Mouse (Mus musculus): ENCODE data around the gene Olfr806. TPM values are rescaled to one million over a fixed set of nuclear protein-coding genes. Genes with fewer than 3 reads are reported as not detected.

The Olfr806 gene
- not detected in 2 replicates for polyA plus RNA-seq (2012; rRNA removed; ENCODE audit: low replicate concordance)

GRCm38 (mm10) chr10:129741821-129742220 lies at the start of gene Olfr806:
TSS of gene Olfr806 (minus strand) at chr10:129741921.

GRCm38 (mm10) chr10:129774338-129774737 lies 32.6 kb upstream of the Olfr806 start, which contains the start of gene Olfr809:
TSS of gene Olfr809 (plus strand) at chr10:129774638.

GRCm38 (mm10) chr10:129765182-129765581 lies 23.5 kb upstream of the Olfr806 start, which contains the start of gene Olfr808:
TSS of gene Olfr808 (plus strand) at chr10:129765482.

GRCm38 (mm10) chr10:129757693-129758092 lies 16.0 kb upstream of the Olfr806 start, which contains the start of gene Olfr807:
TSS of gene Olfr807 (minus strand) at chr10:129757793.

DNA sequence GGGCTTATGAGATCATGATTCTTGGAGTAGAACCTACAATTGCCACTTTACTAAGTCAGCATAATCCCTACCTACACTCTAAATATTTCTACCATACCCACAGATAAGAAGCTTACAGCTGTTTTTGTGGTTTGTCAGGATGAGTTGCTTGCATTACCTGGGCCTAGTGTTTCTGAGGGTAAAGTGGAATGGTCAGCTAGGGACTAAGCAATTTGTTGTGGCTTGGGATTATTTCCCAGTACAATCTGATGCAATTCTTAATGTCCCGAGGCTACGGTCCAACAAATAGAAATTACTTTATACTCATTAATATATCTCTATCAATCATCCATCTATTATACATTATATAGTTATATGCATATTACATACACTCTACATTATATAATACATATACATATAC lies 12.4 kb downstream of the Olfr806 start, which contains the start of gene Olfr805:
Olfr805 (minus strand) TSS at position 101 of the 400 bp plus-strand sequence.

GRCm38 (mm10) chr10:129702910-129703309 lies 38.8 kb downstream of the Olfr806 start, which contains the start of gene Olfr804:
TSS of gene Olfr804 (plus strand) at chr10:129703210.

DNA sequence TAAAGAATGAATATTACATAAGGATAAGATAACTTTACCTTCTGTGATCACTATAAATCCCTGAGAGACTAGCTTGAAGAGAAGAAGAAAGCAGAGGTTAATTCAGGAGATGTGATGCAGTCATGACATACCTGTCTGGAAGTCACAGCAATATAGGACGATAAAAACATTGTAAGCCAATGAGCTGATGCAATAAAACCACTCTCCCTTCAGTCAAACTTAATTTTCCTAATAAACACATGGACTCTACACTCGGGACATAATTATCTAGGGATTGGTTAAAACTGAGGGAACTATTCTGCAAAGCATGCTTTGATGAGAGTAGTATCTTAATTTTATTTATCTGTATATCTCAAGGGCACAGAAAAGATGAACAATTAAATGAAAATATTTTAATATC lies 47.5 kb downstream of the Olfr806 start, which contains the start of gene Olfr803:
Olfr803 (minus strand) TSS at position 101 of the 400 bp plus-strand sequence.

GRCm38 (mm10) chr10:129688069-129688468 lies 53.7 kb downstream of the Olfr806 start, which contains the start of gene Olfr802:
TSS of gene Olfr802 (minus strand) at chr10:129688169.

Other genes with a start within 250 kb of the Olfr806 start
- not detected in 2 replicates for gene Olfr790, start 243.4 kb downstream of the Olfr806 start, polyA plus RNA-seq (2012; rRNA removed; ENCODE audit: low replicate concordance)
- gene Olfr791, start 220.1 kb downstream of the Olfr806 start, polyA plus RNA-seq (2012; rRNA removed; ENCODE audit: low replicate concordance) = not detected in 2 replicates
- gene Olfr792, start 202.8 kb downstream of the Olfr806 start, polyA plus RNA-seq (2012; rRNA removed; ENCODE audit: low replicate concordance) = not detected in 2 replicates
- not detected in 2 replicates for gene Olfr794, start 174.3 kb downstream of the Olfr806 start, polyA plus RNA-seq (2012; rRNA removed; ENCODE audit: low replicate concordance)
- gene Olfr796, start 129.4 kb downstream of the Olfr806 start, polyA plus RNA-seq (2012; rRNA removed; ENCODE audit: low replicate concordance) = not detected in 2 replicates
- gene Olfr798, start 114.0 kb downstream of the Olfr806 start, polyA plus RNA-seq (2012; rRNA removed; ENCODE audit: low replicate concordance) = not detected in 2 replicates
- gene Olfr799, start 104.4 kb downstream of the Olfr806 start, polyA plus RNA-seq (2012; rRNA removed; ENCODE audit: low replicate concordance) = not detected in 2 replicates
- gene Olfr800, start 84.2 kb downstream of the Olfr806 start, polyA plus RNA-seq (2012; rRNA removed; ENCODE audit: low replicate concordance) = not detected in 2 replicates
- not detected in 2 replicates for gene Olfr801, start 68.1 kb downstream of the Olfr806 start, polyA plus RNA-seq (2012; rRNA removed; ENCODE audit: low replicate concordance)
- gene Olfr802, start 53.8 kb downstream of the Olfr806 start, polyA plus RNA-seq (2012; rRNA removed; ENCODE audit: low replicate concordance) = not detected in 2 replicates
- gene Olfr803, start 47.6 kb downstream of the Olfr806 start, polyA plus RNA-seq (2012; rRNA removed; ENCODE audit: low replicate concordance) = not detected in 2 replicates
- gene Olfr804, start 38.7 kb downstream of the Olfr806 start, polyA plus RNA-seq (2012; rRNA removed; ENCODE audit: low replicate concordance) = not detected in 2 replicates
- gene Olfr805, start 12.5 kb downstream of the Olfr806 start, polyA plus RNA-seq (2012; rRNA removed; ENCODE audit: low replicate concordance) = not detected in 2 replicates
- gene Olfr807, start 15.9 kb upstream of the Olfr806 start, polyA plus RNA-seq (2012; rRNA removed; ENCODE audit: low replicate concordance) = not detected in 2 replicates
- not detected in 2 replicates for gene Olfr808, start 23.6 kb upstream of the Olfr806 start, polyA plus RNA-seq (2012; rRNA removed; ENCODE audit: low replicate concordance)
- not detected in 2 replicates for gene Olfr809, start 32.7 kb upstream of the Olfr806 start, polyA plus RNA-seq (2012; rRNA removed; ENCODE audit: low replicate concordance)
- not detected in 2 replicates for gene Olfr810, start 53.0 kb upstream of the Olfr806 start, polyA plus RNA-seq (2012; rRNA removed; ENCODE audit: low replicate concordance)
- gene Olfr811, start 62.5 kb upstream of the Olfr806 start, polyA plus RNA-seq (2012; rRNA removed; ENCODE audit: low replicate concordance) = not detected in 2 replicates
- not detected in 2 replicates for gene Olfr812, start 104.2 kb upstream of the Olfr806 start, polyA plus RNA-seq (2012; rRNA removed; ENCODE audit: low replicate concordance)
- not detected in 2 replicates for gene Olfr813, start 113.4 kb upstream of the Olfr806 start, polyA plus RNA-seq (2012; rRNA removed; ENCODE audit: low replicate concordance)
- not detected in 2 replicates for gene Olfr814, start 137.9 kb upstream of the Olfr806 start, polyA plus RNA-seq (2012; rRNA removed; ENCODE audit: low replicate concordance)
- not detected in 2 replicates for gene Olfr815, start 163.9 kb upstream of the Olfr806 start, polyA plus RNA-seq (2012; rRNA removed; ENCODE audit: low replicate concordance)
- not detected in 2 replicates for gene Olfr816, start 173.7 kb upstream of the Olfr806 start, polyA plus RNA-seq (2012; rRNA removed; ENCODE audit: low replicate concordance)
- not detected in 2 replicates for gene Olfr818, start 207.2 kb upstream of the Olfr806 start, polyA plus RNA-seq (2012; rRNA removed; ENCODE audit: low replicate concordance)
- not detected in 2 replicates for gene Olfr819, start 225.3 kb upstream of the Olfr806 start, polyA plus RNA-seq (2012; rRNA removed; ENCODE audit: low replicate concordance)
- gene Olfr247, start 234.2 kb upstream of the Olfr806 start, polyA plus RNA-seq (2012; rRNA removed; ENCODE audit: low replicate concordance) = not detected in 2 replicates
- gene Gm10310, start 243.1 kb upstream of the Olfr806 start, polyA plus RNA-seq (2012; rRNA removed; ENCODE audit: low replicate concordance) = not detected in 2 replicates

Measured in mammary gland, adult 2 months (tissue).